Mouse (Mus musculus): Measurements from ENCODE around the gene Fndc11.

Fndc11 gene

GRCm38 (mm10) chr2:181239261-181239660 is 19.4 kb downstream of the Fndc11 start:
- H3K4me3 ChIP-seq (replicated peaks; ENCODE audit: low read length): no peak overlapping the region
- H3K4me1 ChIP-seq (replicated peaks; ENCODE audit: low read depth, low read length): peaks cover 65% of the 10 kb centered on the region
- 0 out of 2 replicates have a peak, but pooled peaks cover 4% of the 10 kb centered on the region for H3K9me3 ChIP-seq (ENCODE audit: low read length)
- TF ChIP-seq CTCF (conservative IDR thresholded peaks at IDR 0.05; ENCODE audit: low read length) (no peak), POU5F1 (IDR thresholded peaks at IDR 0.05; ENCODE audit: borderline replicate concordance, low read length) (no peak)
- peaks cover 19% of the 10 kb centered on the region for H3K27me3 ChIP-seq (ENCODE audit: insufficient read depth, low read length)
- no peaks in the 10 kb centered on the region for H3K36me3 ChIP-seq (ENCODE audit: insufficient read depth, low read length)

DNA sequence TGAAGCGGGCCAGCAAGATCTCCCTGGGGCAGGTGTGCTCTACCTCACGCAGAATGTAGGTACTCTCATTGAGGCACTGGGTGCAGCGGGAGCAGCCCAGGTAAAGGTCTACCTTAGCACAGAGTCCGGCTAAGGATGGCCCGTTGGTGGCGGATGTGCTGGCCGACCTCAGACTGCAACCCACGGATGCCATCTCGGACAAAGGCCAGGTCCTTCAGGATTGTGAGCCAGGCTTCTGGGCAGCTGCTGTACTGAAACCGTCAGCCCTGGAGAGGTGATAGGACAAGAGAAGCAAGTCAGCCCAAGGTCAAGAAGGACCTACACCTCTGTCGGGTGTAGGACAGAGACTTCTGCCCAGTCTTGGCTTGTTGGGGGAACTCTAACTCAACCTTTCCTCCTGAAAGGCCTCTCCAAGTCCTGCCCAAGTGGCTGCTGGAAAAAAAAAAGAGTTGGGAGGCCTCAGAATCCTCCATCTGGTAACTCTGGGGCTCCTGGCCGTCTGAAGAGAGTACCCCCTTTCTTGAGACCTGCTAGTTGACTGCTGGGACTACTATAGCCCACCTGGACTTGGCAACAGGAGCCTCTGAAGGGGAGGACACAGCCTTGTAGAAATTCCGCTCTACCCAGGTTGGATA is 21.1 kb downstream of the Fndc11 start:
- TF ChIP-seq NANOG (IDR thresholded peaks at IDR 0.05; ENCODE audit: borderline replicate concordance, low read length): no peak
- no peak for TF ChIP-seq POU5F1 (IDR thresholded peaks at IDR 0.05; ENCODE audit: borderline replicate concordance, low read length)
- TF ChIP-seq CTCF (conservative IDR thresholded peaks at IDR 0.05; ENCODE audit: low read length): no peak
- Histone ChIP-seq H3K27me3 (ENCODE audit: insufficient read depth, low read length) (peaks cover 19% of the 10 kb centered on the region), H3K36me3 (ENCODE audit: insufficient read depth, low read length) (no peaks in the 10 kb centered on the region), H3K4me1 (replicated peaks; ENCODE audit: low read depth, low read length) (peaks cover 72% of the 10 kb centered on the region), H3K4me3 (replicated peaks; ENCODE audit: low read length) (no peak overlapping the region; the same call in 1 of the 2 replicates), H3K9me3 (ENCODE audit: low read length) (no peaks in the 10 kb centered on the region)

DNA sequence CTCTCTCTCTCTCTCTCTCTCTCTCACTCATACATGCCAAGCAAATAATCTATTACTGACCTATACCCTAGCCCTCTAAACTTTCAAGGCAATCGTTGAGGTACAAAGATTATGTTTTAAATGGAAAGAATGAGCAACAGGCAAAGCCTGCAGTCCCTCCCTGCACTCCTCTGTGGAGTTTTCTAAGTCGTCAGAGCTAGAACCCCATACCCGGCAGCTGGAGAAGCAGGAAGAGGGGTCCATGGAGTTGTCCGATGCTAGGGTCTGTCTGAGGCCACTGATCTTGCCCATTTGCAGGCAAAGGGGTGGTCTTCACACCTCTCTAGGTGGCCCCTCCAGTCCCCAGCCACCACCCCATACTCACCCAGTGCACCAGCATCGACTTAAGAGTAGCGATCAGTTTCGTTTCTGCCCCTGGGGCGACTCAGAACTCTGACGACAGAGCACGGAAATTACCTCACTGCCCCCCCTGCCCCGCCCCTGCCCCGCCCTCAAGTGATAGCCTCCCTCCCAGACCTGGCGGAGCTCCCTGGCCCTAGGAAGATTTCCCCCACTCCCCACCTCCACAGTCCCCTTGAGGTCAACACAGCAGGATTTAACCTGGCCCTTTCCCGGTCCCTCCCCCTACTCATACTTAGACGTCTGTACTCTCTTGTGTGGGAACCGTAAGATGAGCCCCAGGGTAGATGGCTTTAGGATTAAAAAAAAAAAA is 21.9 kb downstream of the Fndc11 start, which contains the start of gene Helz2:
TSS of gene Helz2 (minus strand) at position 426 of the 712 bp plus-strand sequence.
- Histone ChIP-seq H3K4me3 (replicated peaks; ENCODE audit: low read length) (no peak within 1 kb of the TSS), H3K36me3 (ENCODE audit: insufficient read depth, low read length) (no peaks in the 10 kb centered on the region), H3K4me1 (replicated peaks; ENCODE audit: low read depth, low read length) (peaks cover 68% of the 10 kb centered on the region), H3K9me3 (ENCODE audit: low read length) (no peaks in the 10 kb centered on the region), H3K27me3 (ENCODE audit: insufficient read depth, low read length) (peaks cover 19% of the 10 kb centered on the region)
- TF ChIP-seq NANOG (IDR thresholded peaks at IDR 0.05; ENCODE audit: borderline replicate concordance, low read length) (no peak), POU5F1 (IDR thresholded peaks at IDR 0.05; ENCODE audit: borderline replicate concordance, low read length) (no peak)

DNA sequence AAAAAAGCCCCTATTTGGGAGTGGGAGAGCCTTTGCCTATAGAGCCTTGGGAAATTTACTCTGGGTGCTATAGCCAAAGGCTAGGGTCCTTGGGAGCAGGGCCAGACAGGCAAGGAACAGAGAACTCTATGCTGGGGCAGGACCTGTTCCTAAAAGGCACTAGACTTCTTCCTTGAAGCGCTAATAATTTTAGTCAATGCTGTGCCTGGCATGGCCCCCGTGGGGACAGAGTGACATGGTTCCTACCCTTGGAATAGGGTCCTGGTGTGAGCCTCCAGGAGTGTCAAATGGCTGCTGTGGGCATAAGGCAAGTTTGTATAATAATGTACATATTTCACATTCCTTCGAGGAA is 22.5 kb downstream of the Fndc11 start:
- Histone ChIP-seq H3K36me3 (ENCODE audit: insufficient read depth, low read length) (no peaks in the 10 kb centered on the region), H3K9me3 (ENCODE audit: low read length) (no peaks in the 10 kb centered on the region)
- TF ChIP-seq NANOG (IDR thresholded peaks at IDR 0.05; ENCODE audit: borderline replicate concordance, low read length): no peak
- no peak for TF ChIP-seq CTCF (conservative IDR thresholded peaks at IDR 0.05; ENCODE audit: low read length)
- no peak for TF ChIP-seq POU5F1 (IDR thresholded peaks at IDR 0.05; ENCODE audit: borderline replicate concordance, low read length)

GRCm38 (mm10) chr2:181243706-181244394 is 24.0 kb downstream of the Fndc11 start:
- H3K27me3 ChIP-seq (ENCODE audit: insufficient read depth, low read length): peaks cover 19% of the 10 kb centered on the region
- peaks cover 53% of the 10 kb centered on the region for H3K4me1 ChIP-seq (replicated peaks; ENCODE audit: low read depth, low read length)
- TF ChIP-seq CTCF (conservative IDR thresholded peaks at IDR 0.05; ENCODE audit: low read length) (no peak), POU5F1 (IDR thresholded peaks at IDR 0.05; ENCODE audit: borderline replicate concordance, low read length) (no peak), NANOG (IDR thresholded peaks at IDR 0.05; ENCODE audit: borderline replicate concordance, low read length) (no peak)
- no peaks in the 10 kb centered on the region for H3K36me3 ChIP-seq (ENCODE audit: insufficient read depth, low read length)
- no peaks in the 10 kb centered on the region for H3K9me3 ChIP-seq (ENCODE audit: low read length)
- peak overlapping the region; percentile 69 for H3K4me3 ChIP-seq (replicated peaks; ENCODE audit: low read length)

More for the DNA sequence above, 22.5 kb downstream of the Fndc11 start:
- H3K27me3 ChIP-seq (ENCODE audit: insufficient read depth, low read length): peaks cover 19% of the 10 kb centered on the region
- H3K4me1 ChIP-seq (replicated peaks; ENCODE audit: low read depth, low read length): peaks cover 65% of the 10 kb centered on the region
- H3K4me3 ChIP-seq (replicated peaks; ENCODE audit: low read length): no peak overlapping the region

DNA sequence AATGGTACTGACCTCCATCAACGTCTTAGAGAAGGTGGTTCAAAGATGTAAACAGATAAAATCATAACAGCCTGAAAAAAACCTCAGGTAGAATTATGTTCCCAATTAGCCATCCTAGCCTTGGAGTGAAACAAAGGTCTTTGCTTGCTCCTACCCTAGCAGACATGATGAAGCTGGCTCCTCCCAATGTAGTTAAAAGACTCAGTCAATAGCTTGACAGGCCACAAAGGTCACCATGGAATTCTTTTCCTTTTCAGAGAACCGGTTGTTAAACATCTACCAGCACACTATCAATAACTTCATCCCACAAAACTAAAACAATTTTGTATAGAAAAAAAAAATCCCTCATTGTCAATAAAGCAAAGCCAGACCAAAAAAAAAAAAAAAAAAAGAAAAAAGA is 25.2 kb downstream of the Fndc11 start:
- TF ChIP-seq POU5F1 (IDR thresholded peaks at IDR 0.05; ENCODE audit: borderline replicate concordance, low read length) (no peak), NANOG (IDR thresholded peaks at IDR 0.05; ENCODE audit: borderline replicate concordance, low read length) (no peak), CTCF (conservative IDR thresholded peaks at IDR 0.05; ENCODE audit: low read length) (no peak)
- Histone ChIP-seq H3K4me3 (replicated peaks; ENCODE audit: low read length) (no peak overlapping the region), H3K36me3 (ENCODE audit: insufficient read depth, low read length) (no peaks in the 10 kb centered on the region), H3K9me3 (ENCODE audit: low read length) (no peaks in the 10 kb centered on the region), H3K27me3 (ENCODE audit: insufficient read depth, low read length) (peaks cover 12% of the 10 kb centered on the region), H3K4me1 (replicated peaks; ENCODE audit: low read depth, low read length) (peaks cover 53% of the 10 kb centered on the region)

DNA sequence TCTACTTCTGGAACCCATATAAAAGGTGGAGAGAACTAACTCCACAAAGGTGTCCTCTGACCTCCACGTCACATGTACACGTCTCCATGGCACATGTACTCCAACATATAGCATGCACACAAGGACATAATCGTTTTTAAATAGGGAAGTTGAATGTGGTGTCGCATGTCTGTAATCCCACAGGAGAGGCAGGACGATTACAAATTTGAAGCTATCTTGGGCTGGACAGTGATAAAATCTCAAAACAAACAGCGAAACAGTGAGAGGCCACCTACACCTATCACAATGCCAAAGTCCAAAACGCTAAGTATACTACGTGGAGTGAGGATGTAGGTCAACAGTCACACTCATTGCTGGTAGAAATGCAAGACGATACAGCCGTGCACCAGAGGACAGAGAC is 29.4 kb downstream of the Fndc11 start:
- no peak overlapping the region for H3K4me3 ChIP-seq (replicated peaks; ENCODE audit: low read length)
- no peaks in the 10 kb centered on the region for H3K27me3 ChIP-seq (ENCODE audit: insufficient read depth, low read length)
- peaks cover 14% of the 10 kb centered on the region for H3K4me1 ChIP-seq (replicated peaks; ENCODE audit: low read depth, low read length)
- H3K36me3 ChIP-seq (ENCODE audit: insufficient read depth, low read length): peaks cover 40% of the 10 kb centered on the region
- H3K9me3 ChIP-seq (ENCODE audit: low read length): no peaks in the 10 kb centered on the region
- no peak for TF ChIP-seq NANOG (IDR thresholded peaks at IDR 0.05; ENCODE audit: borderline replicate concordance, low read length)
- TF ChIP-seq POU5F1 (IDR thresholded peaks at IDR 0.05; ENCODE audit: borderline replicate concordance, low read length): no peak
- TF ChIP-seq CTCF (conservative IDR thresholded peaks at IDR 0.05; ENCODE audit: low read length): no peak

GRCm38 (mm10) chr2:181251841-181252240 is 32.0 kb downstream of the Fndc11 start:
- H3K9me3 ChIP-seq (ENCODE audit: low read length): no peaks in the 10 kb centered on the region
- H3K4me3 ChIP-seq (replicated peaks; ENCODE audit: low read length): no peak overlapping the region
- no peaks in the 10 kb centered on the region for H3K4me1 ChIP-seq (replicated peaks; ENCODE audit: low read depth, low read length)
- no peaks in the 10 kb centered on the region for H3K27me3 ChIP-seq (ENCODE audit: insufficient read depth, low read length)
- TF ChIP-seq CTCF (conservative IDR thresholded peaks at IDR 0.05; ENCODE audit: low read length) (no peak), POU5F1 (IDR thresholded peaks at IDR 0.05; ENCODE audit: borderline replicate concordance, low read length) (no peak)
- H3K36me3 ChIP-seq (ENCODE audit: insufficient read depth, low read length): peaks cover 64% of the 10 kb centered on the region
